In the genomic region with DNA sequence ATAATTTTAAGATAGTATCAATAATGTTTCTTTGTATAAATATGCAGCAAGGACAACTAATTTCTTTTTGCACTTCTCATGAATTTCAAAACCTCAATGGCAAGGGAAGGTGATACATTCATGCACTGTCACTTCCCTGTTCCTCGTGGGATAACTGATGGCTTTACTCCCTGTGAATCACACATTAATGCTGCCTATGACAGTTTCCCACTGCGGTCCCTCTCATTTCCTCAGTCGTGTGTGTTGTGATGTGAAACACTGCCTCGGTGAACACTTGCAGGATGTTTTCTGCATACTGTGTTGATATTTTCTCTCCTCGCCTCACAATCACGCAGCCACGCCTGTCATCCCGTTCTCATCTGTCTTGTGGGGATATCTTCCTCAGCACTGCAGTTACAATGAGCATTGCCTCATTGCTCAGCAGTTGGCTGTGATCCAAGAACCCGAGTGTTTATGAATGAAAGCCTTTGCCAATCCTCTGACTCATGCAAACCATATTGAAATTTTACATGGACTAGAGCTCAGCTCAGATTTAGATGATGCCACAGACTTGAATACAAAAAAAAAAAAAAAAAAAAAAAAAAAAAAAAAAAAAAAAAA, we compare ENCODE assay signal across 8 mouse cellular contexts.
A peak's percentile ranks its signal among the peaks of the same experiment; 100 is the strongest.
DNase-seq lines count a peak whose midpoint lies in the region; ATAC-seq and TF ChIP-seq lines count a peak whose summit lies in the region.

No protein-coding gene starts in this region.

- H3K4me2 ChIP-seq in heart, embryonic 11.5 days: no peak overlapping the region
- peak overlapping the region; percentile 43 for H3K4me2 ChIP-seq in neural tube, embryonic 13.5 days
- H3K4me2 ChIP-seq in kidney, embryonic 16.5 days (replicated peaks; ENCODE audit: low read depth, low read length): no peak overlapping the region

- no peak overlapping the region for H3K9ac ChIP-seq in heart, embryonic 11.5 days (ENCODE audit: low read depth, low read length)
- H3K9ac ChIP-seq in heart, adult 2 months (ENCODE audit: low read depth, low read length): no peak overlapping the region
- peak overlapping the region; percentile 47; the same call in 1 of the 2 replicates for H3K9ac ChIP-seq in neural tube, embryonic 13.5 days
- no peak overlapping the region for H3K9ac ChIP-seq in kidney, embryonic 16.5 days (replicated peaks; ENCODE audit: low read length)

- no peaks in the 10 kb centered on the region for H3K27me3 ChIP-seq in heart, embryonic 11.5 days (ENCODE audit: control insufficient read depth, insufficient read depth, low read length)
- H3K27me3 ChIP-seq in heart, adult 2 months (ENCODE audit: control insufficient read depth, insufficient read depth, low read length): no peaks in the 10 kb centered on the region
- H3K27me3 ChIP-seq in neural tube, embryonic 13.5 days: no peaks in the 10 kb centered on the region
- no peaks in the 10 kb centered on the region for H3K27me3 ChIP-seq in kidney, embryonic 16.5 days (ENCODE audit: insufficient read depth, low read length)

- H3K36me3 ChIP-seq in heart, embryonic 11.5 days (ENCODE audit: control insufficient read depth, insufficient read depth, low read length): no peaks in the 10 kb centered on the region
- H3K36me3 ChIP-seq in heart, adult 2 months (ENCODE audit: control insufficient read depth, insufficient read depth, low read length): no peaks in the 10 kb centered on the region
- H3K36me3 ChIP-seq in neural tube, embryonic 13.5 days: no peaks in the 10 kb centered on the region
- H3K36me3 ChIP-seq in kidney, embryonic 16.5 days (ENCODE audit: insufficient read depth, low read length): no peaks in the 10 kb centered on the region

- no peak for TF ChIP-seq EP300 in heart, adult 2 months (IDR thresholded peaks at IDR 0.05; ENCODE audit: insufficient read depth, low read depth, low read length)

- no peaks in the 10 kb centered on the region for H3K79me2 ChIP-seq in heart, adult 2 months (replicated peaks; ENCODE audit: control insufficient read depth, insufficient read depth, low read length)

- whole genome bisulfite sequencing in heart, embryonic 11.5 days (ENCODE audit: insufficient replicate concordance): 52% methylated on average over 9 of the region's 9 CpGs
- 24% methylated on average over 9 of the region's 9 CpGs for WGBS in heart, adult 2 months
- 31% methylated on average over 9 of the region's 9 CpGs for WGBS in neural tube, embryonic 13.5 days
- 68% methylated on average over 9 of the region's 9 CpGs for WGBS in kidney, embryonic 16.5 days

- no peak for TF ChIP-seq POLR2A in heart, adult 2 months (IDR thresholded peaks at IDR 0.05; ENCODE audit: insufficient read depth, low read depth, low read length)

- no peaks in the 10 kb centered on the region for H3K4me1 ChIP-seq in heart, embryonic 11.5 days (ENCODE audit: control insufficient read depth, insufficient read depth, low read length)
- no peaks in the 10 kb centered on the region for H3K4me1 ChIP-seq in heart, adult 2 months (ENCODE audit: control insufficient read depth, insufficient read depth, low read length)
- H3K4me1 ChIP-seq in neural tube, embryonic 13.5 days (replicated peaks): peaks cover 4% of the 10 kb centered on the region; the same call in 1 of the 2 replicates
- no peaks in the 10 kb centered on the region for H3K4me1 ChIP-seq in kidney, embryonic 16.5 days (ENCODE audit: insufficient read depth, low read length)

- DNase-seq in heart, adult 2 months: no peak
- DNase-seq in adrenal gland, adult 8-10 months: peak; percentile 4
- peak; percentile 40 to 46 for DNase-seq in frontal cortex, postnatal 10 days (ENCODE audit: low spot score in 2 of 2)
- DNase-seq in layer of hippocampus, postnatal 14 days (ENCODE audit: low spot score in 2 of 2): peak; percentile 46 to 67
- DNase-seq in urinary bladder, postnatal 25 days (ENCODE audit: low spot score): no peak

- intact Hi-C loops in heart, adult 2 months (cut with DNase I): no loop called here

- no peak for TF ChIP-seq CTCF in heart, adult 2 months (IDR thresholded peaks at IDR 0.05)

- ATAC-seq in heart, embryonic 11.5 days (replicated peaks; ENCODE audit: insufficient number of reproducible peaks, low FRiP score, low TSS enrichment): peak; percentile 49; the same call in 1 of the 2 replicates
- peak; percentile 93 for ATAC-seq in neural tube, embryonic 13.5 days (ENCODE audit: low read depth)
- no peak for ATAC-seq in kidney, embryonic 16.5 days (ENCODE audit: low FRiP score, low TSS enrichment)

- H3K9me3 ChIP-seq in heart, embryonic 11.5 days (replicated peaks; ENCODE audit: control insufficient read depth, low read length): no peaks in the 10 kb centered on the region
- no peaks in the 10 kb centered on the region for H3K9me3 ChIP-seq in neural tube, embryonic 13.5 days
- H3K9me3 ChIP-seq in kidney, embryonic 16.5 days (ENCODE audit: low read length): no peaks in the 10 kb centered on the region

- H3K4me3 ChIP-seq in heart, embryonic 11.5 days (ENCODE audit: low read depth, low read length): no peak overlapping the region
- no peak overlapping the region for H3K4me3 ChIP-seq in heart, adult 2 months
- H3K4me3 ChIP-seq in neural tube, embryonic 13.5 days: peak overlapping the region; percentile 18
- no peak overlapping the region for H3K4me3 ChIP-seq in kidney, embryonic 16.5 days (ENCODE audit: low read length)

- no peak overlapping the region for H3K27ac ChIP-seq in heart, embryonic 11.5 days (ENCODE audit: low read depth, low read length)
- no peak overlapping the region for H3K27ac ChIP-seq in heart, adult 2 months
- H3K27ac ChIP-seq in neural tube, embryonic 13.5 days (replicated peaks): no peak overlapping the region
- no peak overlapping the region for H3K27ac ChIP-seq in kidney, embryonic 16.5 days (ENCODE audit: low read length)

Comparison
In these comparisons a context has a peak if more than half of its experiments do, and no peak if none do; other contexts are left out.
1. DNase-seq: peak in adrenal gland, adult 8-10 months (single experiment), frontal cortex, postnatal 10 days (2 of 2) and layer of hippocampus, postnatal 14 days (2 of 2); none in heart, adult 2 months (0 of 2) and urinary bladder, postnatal 25 days (single experiment).